ENCODE assay signal across 8 mouse cellular contexts in the genomic region with DNA sequence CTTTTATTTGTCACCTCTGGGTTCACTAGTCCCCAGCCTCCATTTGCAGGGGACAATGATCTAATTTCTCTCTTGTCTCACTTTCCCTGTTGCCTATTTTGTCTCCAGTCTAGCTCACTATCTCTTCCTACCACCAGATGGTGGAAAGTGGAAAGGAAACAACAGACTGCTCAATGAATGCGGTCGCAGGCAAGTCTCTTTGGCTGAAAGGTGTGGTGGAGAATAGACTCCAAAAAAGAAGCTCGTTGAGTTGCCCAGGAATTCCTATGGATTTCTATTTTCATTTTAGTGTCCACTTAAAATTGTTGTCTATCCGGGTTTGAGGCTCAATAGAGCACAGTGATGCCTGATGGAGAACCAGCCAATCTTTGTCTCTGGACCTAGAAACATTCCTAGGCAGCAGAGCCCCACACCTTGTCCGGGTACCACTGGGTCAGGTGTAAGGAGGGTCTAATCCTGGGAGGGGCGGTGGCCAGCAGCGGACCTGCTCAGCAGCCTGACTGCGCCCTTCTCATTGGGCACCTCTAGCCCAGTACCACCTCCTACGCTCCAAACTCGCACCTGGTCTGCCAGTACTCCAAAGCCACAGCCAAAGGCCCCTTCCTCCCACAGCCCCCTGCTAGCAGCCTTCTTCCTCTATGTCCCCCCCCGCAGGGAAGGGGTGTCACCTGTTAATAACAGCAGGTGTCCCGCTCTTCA. TPM values are rescaled to one million over a fixed set of nuclear protein-coding genes. Genes with fewer than 3 reads are reported as not detected.
DNase-seq lines count a peak whose midpoint lies in the region; ATAC-seq and TF ChIP-seq lines count a peak whose summit lies in the region.

No protein-coding gene starts in this region.

- no peak overlapping the region for H3K27ac ChIP-seq in neural tube, embryonic 11.5 days (ENCODE audit: low read depth, low read length)
- no peak overlapping the region for H3K27ac ChIP-seq in bone marrow macrophage, adult 2 months (ENCODE audit: insufficient read depth, low read depth, low read length)
- H3K27ac ChIP-seq in forebrain, embryonic 12.5 days = no peak overlapping the region
- no peak overlapping the region for H3K27ac ChIP-seq in intestine, postnatal 0 days (ENCODE audit: low read depth, low read length)
- H3K27ac ChIP-seq in liver, embryonic 11.5 days (ENCODE audit: low read depth, low read length) = no peak overlapping the region
- no peak overlapping the region for H3K27ac ChIP-seq in neural tube, embryonic 13.5 days (replicated peaks)

- peak; percentile 58 for ATAC-seq in neural tube, embryonic 11.5 days (ENCODE audit: insufficient read depth, low FRiP score, low TSS enrichment)
- peak; percentile 53 for ATAC-seq in forebrain, embryonic 12.5 days (ENCODE audit: low FRiP score)
- peak; percentile 15; the same call in 1 of the 2 replicates for ATAC-seq in intestine, postnatal 0 days
- ATAC-seq in liver, embryonic 11.5 days (replicated peaks; ENCODE audit: low FRiP score) = peak; percentile 29
- peak; percentile 67 for ATAC-seq in neural tube, embryonic 13.5 days (ENCODE audit: low read depth)
- no peak for ATAC-seq in monocyte, adult 5-6 weeks (replicated peaks; ENCODE audit: insufficient number of reproducible peaks, low FRiP score, low TSS enrichment, poor library complexity, severe bottlenecking)

- peak overlapping the region; percentile 58 for H3K4me2 ChIP-seq in neural tube, embryonic 11.5 days (ENCODE audit: low read depth)
- H3K4me2 ChIP-seq in forebrain, embryonic 12.5 days = peak overlapping the region; percentile 65
- H3K4me2 ChIP-seq in intestine, postnatal 0 days (replicated peaks; ENCODE audit: low read depth) = peak overlapping the region; percentile 63
- peak overlapping the region; percentile 83 for H3K4me2 ChIP-seq in liver, embryonic 11.5 days
- H3K4me2 ChIP-seq in neural tube, embryonic 13.5 days = peak overlapping the region; percentile 62

- TF ChIP-seq POLR2A in bone marrow macrophage, adult 2 months (IDR thresholded peaks at IDR 0.05; ENCODE audit: borderline replicate concordance, low read depth, low read length) = no peak

- H3K36me3 ChIP-seq in neural tube, embryonic 11.5 days (ENCODE audit: control insufficient read depth, insufficient read depth, low read length) = no peaks in the 10 kb centered on the region
- no peaks in the 10 kb centered on the region for H3K36me3 ChIP-seq in forebrain, embryonic 12.5 days (replicated peaks)
- H3K36me3 ChIP-seq in intestine, postnatal 0 days (ENCODE audit: control insufficient read depth, insufficient read depth) = no peaks in the 10 kb centered on the region
- no peaks in the 10 kb centered on the region for H3K36me3 ChIP-seq in liver, embryonic 11.5 days (ENCODE audit: control insufficient read depth, insufficient read depth, low read length)
- no peaks in the 10 kb centered on the region for H3K36me3 ChIP-seq in neural tube, embryonic 13.5 days

- 29% methylated on average over 12 of the region's 12 CpGs for WGBS in neural tube, embryonic 11.5 days
- WGBS in forebrain, embryonic 12.5 days = 17% methylated on average over 12 of the region's 12 CpGs
- WGBS in intestine, postnatal 0 days = 21% methylated on average over 11 of the region's 12 CpGs
- 11% methylated on average over 12 of the region's 12 CpGs for WGBS in liver, embryonic 11.5 days
- 31% methylated on average over 12 of the region's 12 CpGs for WGBS in neural tube, embryonic 13.5 days

- H3K9me3 ChIP-seq in neural tube, embryonic 11.5 days (ENCODE audit: control insufficient read depth, low read length) = no peaks in the 10 kb centered on the region
- no peaks in the 10 kb centered on the region for H3K9me3 ChIP-seq in forebrain, embryonic 12.5 days
- no peaks in the 10 kb centered on the region for H3K9me3 ChIP-seq in intestine, postnatal 0 days (ENCODE audit: control insufficient read depth)
- H3K9me3 ChIP-seq in liver, embryonic 11.5 days (ENCODE audit: control insufficient read depth, low read length) = no peaks in the 10 kb centered on the region
- no peaks in the 10 kb centered on the region for H3K9me3 ChIP-seq in neural tube, embryonic 13.5 days

- TF ChIP-seq CTCF in bone marrow macrophage, adult 2 months (IDR thresholded peaks at IDR 0.05; ENCODE audit: low read depth, low read length) = no peak
- peak; percentile 71 for TF ChIP-seq CTCF in intestine, postnatal 0 days (IDR thresholded peaks at IDR 0.05; ENCODE audit: low read depth)

- H3K9ac ChIP-seq in neural tube, embryonic 11.5 days (ENCODE audit: low read length) = no peak overlapping the region; the same call in 1 of the 2 replicates
- peak overlapping the region; percentile 36; the same call in 1 of the 2 replicates for H3K9ac ChIP-seq in forebrain, embryonic 12.5 days
- no peak overlapping the region for H3K9ac ChIP-seq in intestine, postnatal 0 days (ENCODE audit: low read depth, low read length)
- peak overlapping the region; percentile 20; the same call in 1 of the 2 replicates for H3K9ac ChIP-seq in liver, embryonic 11.5 days (ENCODE audit: low read depth, low read length)
- peak overlapping the region; percentile 77 for H3K9ac ChIP-seq in neural tube, embryonic 13.5 days

- DNase-seq in neural tube, embryonic 11.5 days (ENCODE audit: low spot score) = no peak
- no peak for DNase-seq in neural tube, embryonic 10.5 days (ENCODE audit: extremely low spot score, low spot score)
- DNase-seq in liver, embryonic 11.5 days (ENCODE audit: low spot score) = no peak

- no peaks in the 10 kb centered on the region for H3K27me3 ChIP-seq in neural tube, embryonic 11.5 days (ENCODE audit: control insufficient read depth, insufficient read depth, low read length)
- H3K27me3 ChIP-seq in forebrain, embryonic 12.5 days = peaks cover 31% of the 10 kb centered on the region
- H3K27me3 ChIP-seq in intestine, postnatal 0 days (replicated peaks; ENCODE audit: control insufficient read depth, insufficient read depth, low read length) = 0 out of 2 replicates have a peak, but pooled peaks cover 7% of the 10 kb centered on the region
- H3K27me3 ChIP-seq in liver, embryonic 11.5 days (replicated peaks; ENCODE audit: control insufficient read depth, insufficient read depth, low read length) = peaks cover 21% of the 10 kb centered on the region
- peaks cover 5% of the 10 kb centered on the region; the same call in 1 of the 2 replicates for H3K27me3 ChIP-seq in neural tube, embryonic 13.5 days

- H3K4me1 ChIP-seq in neural tube, embryonic 11.5 days (ENCODE audit: control insufficient read depth, insufficient read depth, low read length) = no peaks in the 10 kb centered on the region
- peaks cover 7% of the 10 kb centered on the region for H3K4me1 ChIP-seq in bone marrow macrophage, adult 2 months (ENCODE audit: control insufficient read depth, insufficient read depth, low read length)
- peaks cover 4% of the 10 kb centered on the region; the same call in 1 of the 2 replicates for H3K4me1 ChIP-seq in forebrain, embryonic 12.5 days
- no peaks in the 10 kb centered on the region for H3K4me1 ChIP-seq in intestine, postnatal 0 days (replicated peaks; ENCODE audit: control insufficient read depth, insufficient read depth, low read length)
- H3K4me1 ChIP-seq in liver, embryonic 11.5 days (replicated peaks; ENCODE audit: control insufficient read depth, insufficient read depth, low read length) = peaks cover 7% of the 10 kb centered on the region; the same call in 1 of the 2 replicates
- H3K4me1 ChIP-seq in neural tube, embryonic 13.5 days (replicated peaks) = 0 out of 2 replicates have a peak, but pooled peaks cover 4% of the 10 kb centered on the region

- peak overlapping the region; percentile 52 for H3K4me3 ChIP-seq in neural tube, embryonic 11.5 days (ENCODE audit: low read depth, low read length)
- H3K4me3 ChIP-seq in bone marrow macrophage, adult 2 months (ENCODE audit: insufficient read depth, low read length) = peak overlapping the region; percentile 53
- peak overlapping the region; percentile 57 for H3K4me3 ChIP-seq in forebrain, embryonic 12.5 days (replicated peaks)
- peak overlapping the region; percentile 43 for H3K4me3 ChIP-seq in intestine, postnatal 0 days (ENCODE audit: low read depth, low read length)
- peak overlapping the region; percentile 66 for H3K4me3 ChIP-seq in liver, embryonic 11.5 days (ENCODE audit: low read depth, low read length)
- peak overlapping the region; percentile 61 for H3K4me3 ChIP-seq in neural tube, embryonic 13.5 days

RNA-seq across cellular contexts. Expression of a gene that starts 0.7 kb away (rescaled TPM):
- polyA plus RNA-seq in neural tube, embryonic 11.5 days (2014; fragmentation: Nextera tagmentation; extraction: Ambion mirVana) = 39.7 and 42.6 TPM in 2 replicates
- 134 and 139 TPM in 2 replicates for polyA plus RNA-seq in bone marrow macrophage, adult 2 months (2012; ENCODE audit: insufficient read depth, insufficient read length, missing spikeins)
- polyA plus RNA-seq in forebrain, embryonic 12.5 days (2016; fragmentation: Nextera tagmentation; extraction: Ambion mirVana) = 31.1 and 31.2 TPM in 2 replicates
- polyA plus RNA-seq in intestine, postnatal 0 days (2015; fragmentation: Nextera tagmentation; extraction: Ambion mirVana) = 7.1 and 7.7 TPM in 2 replicates
- 23.9 and 24.5 TPM in 2 replicates for polyA plus RNA-seq in liver, embryonic 11.5 days (2014; fragmentation: Nextera tagmentation; extraction: Ambion mirVana)
- polyA plus RNA-seq in neural tube, embryonic 13.5 days (2015; fragmentation: Nextera tagmentation; extraction: Ambion mirVana) = 43.5 and 47.7 TPM in 2 replicates
- total RNA-seq in monocyte, adult 5-6 weeks (2017) = 169 to 178 TPM (median 177 TPM) in 3 replicates

Comparison
In these comparisons a context has a peak if more than half of its experiments do, and no peak if none do; other contexts are left out.
1. H3K9ac ChIP-seq: peak in forebrain, embryonic 12.5 days (single experiment), liver, embryonic 11.5 days (single experiment) and neural tube, embryonic 13.5 days (single experiment); none in neural tube, embryonic 11.5 days (single experiment) and intestine, postnatal 0 days (single experiment).
2. Peak in every context shown above with its lines, with median percentiles within 50 percentile points of each other: H3K4me2 ChIP-seq and H3K4me3 ChIP-seq.